16 mouse cellular contexts compared by ENCODE assay signal in genomic region chr8:107521788-107522554, GRCm38 (mm10).
DNase-seq lines count a peak whose midpoint lies in the region; ATAC-seq and TF ChIP-seq lines count a peak whose summit lies in the region.
"Had no signal": no experiment of that assay in that cellular context is flagged by ENCODE, and none has a peak within 500 bp of the region (broad histone marks: within the 10 kb centered on the region; RNA-seq: fewer than 3 reads in every experiment).

No protein-coding gene starts in this region.

- peaks cover 7% of the 10 kb centered on the region; the same call in 1 of the 2 replicates for H3K36me3 ChIP-seq in kidney, embryonic 14.5 days (ENCODE audit: control insufficient read depth, insufficient read depth, low read length)
- H3K36me3 ChIP-seq in embryonic facial prominence, embryonic 13.5 days = peaks cover 10% of the 10 kb centered on the region
- H3K36me3 ChIP-seq in limb, embryonic 14.5 days (ENCODE audit: control insufficient read depth, insufficient read depth, low read length) = peaks cover 11% of the 10 kb centered on the region

- 50% methylated on average over 8 of the region's 8 CpGs for WGBS in kidney, embryonic 14.5 days
- 58% methylated on average over 8 of the region's 8 CpGs for whole genome bisulfite sequencing in embryonic facial prominence, embryonic 13.5 days
- WGBS in limb, embryonic 14.5 days = 48% methylated on average over 8 of the region's 8 CpGs

- H3K9ac ChIP-seq in kidney, embryonic 14.5 days (ENCODE audit: low read depth, low read length) = no peak overlapping the region
- no peak overlapping the region for H3K9ac ChIP-seq in embryonic facial prominence, embryonic 13.5 days
- no peak overlapping the region for H3K9ac ChIP-seq in limb, embryonic 14.5 days (ENCODE audit: low read depth, low read length, severe bottlenecking)
- H3K9ac ChIP-seq: forebrain, embryonic 13.5 days; hindbrain, embryonic 12.5 days; liver, postnatal 0 days had no signal

- H3K4me1 ChIP-seq in kidney, embryonic 14.5 days (ENCODE audit: control insufficient read depth, insufficient read depth, low read length) = peaks cover 6% of the 10 kb centered on the region; the same call in 1 of the 2 replicates
- H3K4me1 ChIP-seq in embryonic facial prominence, embryonic 13.5 days = peaks cover 33% of the 10 kb centered on the region
- H3K4me1 ChIP-seq in limb, embryonic 14.5 days (ENCODE audit: control insufficient read depth, insufficient read depth, low read length) = peaks cover 22% of the 10 kb centered on the region

- no peaks in the 10 kb centered on the region for H3K9me3 ChIP-seq in kidney, embryonic 14.5 days (ENCODE audit: control insufficient read depth, low read length)
- H3K9me3 ChIP-seq in embryonic facial prominence, embryonic 13.5 days = no peaks in the 10 kb centered on the region
- no peaks in the 10 kb centered on the region for H3K9me3 ChIP-seq in limb, embryonic 14.5 days (ENCODE audit: control insufficient read depth, low read length)
- H3K9me3 ChIP-seq: forebrain, embryonic 13.5 days; hindbrain, embryonic 12.5 days had no signal

- no peak for TF ChIP-seq POLR2A in limb, embryonic 14.5 days (IDR thresholded peaks at IDR 0.05; ENCODE audit: borderline replicate concordance, extremely low read depth, insufficient read depth, insufficient read length)

- no peak overlapping the region for H3K4me3 ChIP-seq in kidney, embryonic 14.5 days (ENCODE audit: low read length)
- H3K4me3 ChIP-seq in embryonic facial prominence, embryonic 13.5 days = no peak overlapping the region
- H3K4me3 ChIP-seq in limb, embryonic 14.5 days (replicated peaks; ENCODE audit: low read length) = no peak overlapping the region
- H3K4me3 ChIP-seq: forebrain, embryonic 13.5 days; hindbrain, embryonic 12.5 days had no signal

- H3K27me3 ChIP-seq in kidney, embryonic 14.5 days (ENCODE audit: control insufficient read depth, insufficient read depth, low read length) = no peaks in the 10 kb centered on the region
- H3K27me3 ChIP-seq in embryonic facial prominence, embryonic 13.5 days = no peaks in the 10 kb centered on the region
- no peaks in the 10 kb centered on the region for H3K27me3 ChIP-seq in limb, embryonic 14.5 days (ENCODE audit: control insufficient read depth, insufficient read depth, low read length)
- H3K27me3 ChIP-seq: forebrain, embryonic 13.5 days; hindbrain, embryonic 12.5 days had no signal

- no peak overlapping the region for H3K4me2 ChIP-seq in kidney, embryonic 14.5 days (replicated peaks; ENCODE audit: low read depth, low read length)
- no peak overlapping the region for H3K4me2 ChIP-seq in embryonic facial prominence, embryonic 13.5 days
- no peak overlapping the region for H3K4me2 ChIP-seq in limb, embryonic 14.5 days (replicated peaks; ENCODE audit: low read depth, low read length, severe bottlenecking)
- H3K4me2 ChIP-seq: forebrain, embryonic 13.5 days; hindbrain, embryonic 12.5 days had no signal

- peak; percentile 54; the same call in 1 of the 2 replicates for ATAC-seq in kidney, embryonic 14.5 days (ENCODE audit: low FRiP score, low TSS enrichment)
- no peak for ATAC-seq in embryonic facial prominence, embryonic 13.5 days (ENCODE audit: insufficient number of reproducible peaks, insufficient read depth, low FRiP score, low TSS enrichment, low read depth)
- peak; percentile 79 for ATAC-seq in limb, embryonic 14.5 days (ENCODE audit: low FRiP score, low read depth)
- ATAC-seq: forebrain, embryonic 13.5 days; liver, postnatal 0 days; midbrain, embryonic 16.5 days had no signal

- DNase-seq in kidney, postnatal 4 days = no peak
- DNase-seq in fat pad, adult 2 months (ENCODE audit: extremely low read depth, low read depth, low spot score) = peak; percentile 52
- no peak for DNase-seq in limb, embryonic 14.5 days (ENCODE audit: low spot score)
- DNase-seq in adrenal gland, postnatal 14 days = no peak
- DNase-seq in adrenal gland, postnatal 4 days (ENCODE audit: low spot score in 2 of 2) = no peak
- DNase-seq: cerebellum, adult 9-10 months; gastrocnemius, postnatal 10 days; heart, postnatal 14 days; kidney, postnatal 14 days; liver, postnatal 0 days; thymus, postnatal 14 days had no signal

- peak overlapping the region; percentile 25; the same call in 1 of the 2 replicates for H3K27ac ChIP-seq in kidney, embryonic 14.5 days (ENCODE audit: low read depth, low read length)
- H3K27ac ChIP-seq in embryonic facial prominence, embryonic 13.5 days = peak overlapping the region; percentile 81
- peak overlapping the region; percentile 88 for H3K27ac ChIP-seq in limb, embryonic 14.5 days (replicated peaks; ENCODE audit: low read depth, low read length)
- H3K27ac ChIP-seq: forebrain, embryonic 13.5 days; hindbrain, embryonic 12.5 days had no signal

Comparison
In these comparisons a context has a peak if more than half of its experiments do, and no peak if none do; other contexts are left out.
1. H3K27ac ChIP-seq: peak in every context shown above with its lines; median percentile 88 in limb, embryonic 14.5 days; 81 in embryonic facial prominence, embryonic 13.5 days; 25 in kidney, embryonic 14.5 days.